Mouse (Mus musculus) hindlimb bud, embryonic 11.5 days (tissue): Measurements from ENCODE around the gene Clip3.

ENCODE experiments used
- DNase-seq: peaks from one replicate; pipeline ENCODE4 v3.0.0-alpha.2; 2012; ENCODE audit warnings: low read depth, low spot score; ENCODE audit errors: extremely low spot score

Clip3 gene

DNA sequence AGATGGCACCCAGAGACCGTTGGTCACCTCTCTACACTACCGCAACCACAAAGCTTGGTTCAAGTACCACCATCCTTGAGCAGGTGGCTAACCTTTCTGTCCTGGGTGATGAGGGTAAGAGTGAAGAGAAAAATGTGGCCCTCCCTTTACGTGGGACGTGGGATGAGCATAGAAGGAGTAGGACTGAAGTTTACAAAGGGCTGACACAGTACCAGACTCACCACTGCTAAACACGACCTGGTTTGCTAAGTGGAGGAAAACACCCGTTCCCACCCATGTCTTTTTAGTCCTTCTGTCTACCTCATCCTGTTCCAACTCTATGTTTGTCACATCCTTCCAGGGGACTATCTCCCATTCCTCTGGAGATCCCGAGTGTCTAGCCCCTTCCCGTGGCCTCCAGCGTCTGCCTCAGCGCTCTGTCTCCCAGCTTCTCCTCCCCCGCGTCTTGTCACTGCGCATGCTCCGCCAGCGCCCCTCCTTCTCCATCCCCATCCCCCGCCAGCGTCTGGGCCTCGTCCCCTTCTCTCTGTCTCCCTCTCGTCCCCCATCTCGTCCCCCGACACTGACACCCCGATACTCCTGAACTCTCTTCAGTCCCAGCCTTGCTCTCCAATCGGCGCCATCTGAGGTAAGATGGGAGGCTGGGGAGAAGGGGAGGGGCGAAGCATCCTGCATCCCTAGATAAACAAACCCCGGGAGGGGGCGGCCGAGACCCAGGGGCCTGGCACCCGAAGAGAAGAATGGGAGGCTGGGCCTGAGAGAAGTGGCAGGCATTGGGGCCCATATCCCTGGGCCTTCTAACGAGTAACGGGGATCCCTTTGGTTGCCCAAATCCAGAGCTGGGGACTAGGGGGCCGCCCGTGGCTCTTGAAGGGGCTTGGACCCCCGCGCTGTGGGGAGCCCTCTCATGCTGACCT lies at the start of gene Clip3:
TSS of gene Clip3 (plus strand) at position 514 of the 917 bp plus-strand sequence.
- peak; percentile 22 for DNase-seq

GRCm38 (mm10) chr7:30251956-30252954 lies 39.3 kb upstream of the Clip3 start:
- DNase-seq, result no peak

DNA sequence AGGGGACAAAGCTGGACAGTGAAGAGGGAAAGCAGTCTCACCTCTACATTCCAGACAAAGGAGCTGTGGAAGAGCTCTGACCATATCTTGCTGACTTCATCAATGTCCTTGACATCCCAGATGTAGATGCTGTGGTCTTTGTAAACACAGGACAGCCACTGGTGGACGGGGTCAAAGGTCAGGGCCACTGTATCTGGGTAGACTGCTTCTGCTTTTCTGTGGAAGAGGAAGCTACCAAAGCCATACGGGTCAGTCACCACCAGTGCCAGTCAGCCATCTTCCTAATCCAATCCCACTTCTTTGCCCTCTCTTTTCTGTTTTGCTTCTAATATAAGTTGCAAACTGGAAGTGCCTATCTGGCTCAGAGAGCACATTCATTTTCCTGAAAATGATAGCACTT lies 26.5 kb upstream of the Clip3 start:
- no peak for DNase-seq

GRCm38 (mm10) chr7:30265531-30265930 lies 26.0 kb upstream of the Clip3 start:
- DNase-seq, result no peak

DNA sequence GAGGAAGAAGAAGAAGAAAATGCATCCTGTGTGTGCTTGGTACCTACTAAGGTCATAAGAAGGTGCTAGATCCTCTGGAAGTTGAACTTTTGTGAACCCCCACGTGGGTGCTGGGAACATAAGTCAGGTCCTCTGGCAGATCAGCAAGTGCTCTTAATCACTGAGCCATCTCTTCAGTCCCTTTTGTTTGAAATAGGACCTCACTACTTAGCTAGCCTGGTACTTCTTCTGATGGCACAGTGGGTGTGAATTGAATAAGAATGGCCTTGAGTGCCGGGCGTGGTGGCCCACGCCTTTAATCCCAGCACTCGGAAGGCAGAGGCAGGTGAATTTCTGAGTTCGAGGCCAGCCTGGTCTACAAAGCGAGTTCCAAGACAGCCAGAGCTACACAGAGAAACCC lies 25.6 kb upstream of the Clip3 start:
- DNase-seq, result no peak

GRCm38 (mm10) chr7:30266780-30267179 lies 24.7 kb upstream of the Clip3 start:
- no peak for DNase-seq

- no peak for DNase-seq
Observed at GRCm38 (mm10) chr7:30269641-30270040, 21.9 kb upstream of the Clip3 start.

DNA sequence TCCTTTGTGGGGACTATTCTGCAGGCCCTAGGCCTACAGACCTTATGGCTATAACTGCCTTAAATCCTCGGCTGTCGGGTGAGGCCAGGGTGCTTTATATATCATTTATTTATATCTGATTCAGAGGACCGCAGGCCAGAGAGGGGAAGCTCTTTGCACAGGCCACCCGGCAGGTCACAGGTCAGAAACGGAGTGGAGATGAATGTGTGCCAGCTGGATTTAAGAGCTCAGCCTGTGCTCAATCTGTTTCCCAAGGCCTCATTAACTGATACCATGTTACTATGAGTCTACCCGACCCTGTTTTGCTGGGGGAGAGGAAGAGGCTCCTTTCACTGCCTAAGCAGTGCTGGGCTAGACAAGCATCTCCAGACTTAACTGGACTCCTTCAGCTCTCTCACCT lies 17.1 kb upstream of the Clip3 start:
- DNase-seq, result no peak

GRCm38 (mm10) chr7:30278911-30279310 lies 12.6 kb upstream of the Clip3 start:
- no peak for DNase-seq

- peak; percentile 46 for DNase-seq
Observed at GRCm38 (mm10) chr7:30279536-30279935, 12.0 kb upstream of the Clip3 start.

- DNase-seq, result peak; percentile 82
Observed at GRCm38 (mm10) chr7:30279951-30280669, 11.4 kb upstream of the Clip3 start, which contains the start of the genes Thap8 and Wdr62. Thap8 (plus strand) TSS chr7:30280094. Wdr62 (minus strand) TSS chr7:30280419.

DNA sequence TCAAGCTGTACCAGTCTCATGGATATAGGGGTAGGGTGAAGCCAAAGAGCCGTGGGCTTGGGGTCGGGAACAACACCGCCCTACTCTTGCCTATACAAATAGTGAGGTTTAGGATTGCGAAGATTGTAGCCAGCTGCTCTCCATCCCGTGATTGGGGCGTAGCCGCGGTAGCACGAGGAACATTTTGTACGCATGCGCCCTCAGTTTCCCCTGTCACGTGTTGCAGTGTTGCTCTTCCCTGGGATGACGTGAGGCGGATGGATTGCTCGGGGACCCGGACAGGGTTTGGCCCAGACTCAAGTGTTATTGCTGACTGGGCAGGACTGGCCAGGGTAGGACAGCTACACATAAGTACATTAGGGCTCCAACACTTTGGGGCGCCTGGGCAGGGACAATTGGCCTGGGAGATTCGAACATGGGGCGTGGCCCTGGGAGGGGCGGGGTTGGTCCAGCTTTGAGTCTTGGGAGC lies 10.8 kb upstream of the Clip3 start:
- peak; percentile 62 for DNase-seq

DNA sequence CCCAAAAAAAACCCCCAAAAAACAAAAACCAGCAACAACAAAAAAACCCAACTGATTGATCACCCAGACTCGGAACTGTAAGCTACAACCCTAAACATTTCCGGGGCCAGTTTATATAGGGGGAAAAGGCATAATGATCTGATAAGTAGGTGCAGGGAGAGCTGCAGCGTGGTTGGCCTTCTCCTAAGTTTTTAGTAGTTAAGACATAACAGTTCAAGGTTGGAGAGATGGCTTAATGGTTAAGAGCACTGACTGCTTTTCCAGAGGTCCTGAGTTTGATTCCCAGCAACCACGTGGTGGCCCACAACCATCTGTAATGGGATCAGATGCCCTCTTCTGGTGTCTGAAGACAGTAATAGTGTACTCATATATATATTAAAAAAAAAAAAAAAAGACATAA lies 10.0 kb upstream of the Clip3 start:
- DNase-seq, result no peak

DNA sequence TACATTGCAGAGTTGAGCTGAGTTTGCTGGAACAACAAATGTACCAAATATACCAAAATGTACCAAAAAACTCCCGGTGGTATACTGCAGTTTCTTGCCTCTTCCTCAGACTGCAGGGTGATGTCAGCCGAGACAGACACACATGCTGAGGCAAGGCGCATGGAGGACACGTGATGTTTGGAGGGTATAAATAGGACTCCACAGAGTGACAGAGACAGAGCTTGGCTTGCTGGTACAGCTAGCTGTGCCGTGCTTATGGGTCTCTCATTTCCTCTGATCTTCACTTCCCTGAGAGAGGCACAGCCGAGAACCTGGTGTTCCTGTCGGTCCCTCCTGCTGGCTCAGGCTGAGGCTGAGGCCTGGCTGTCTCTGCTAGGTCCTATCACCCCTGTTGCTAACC lies 8.8 kb upstream of the Clip3 start:
- DNase-seq, result no peak

DNA sequence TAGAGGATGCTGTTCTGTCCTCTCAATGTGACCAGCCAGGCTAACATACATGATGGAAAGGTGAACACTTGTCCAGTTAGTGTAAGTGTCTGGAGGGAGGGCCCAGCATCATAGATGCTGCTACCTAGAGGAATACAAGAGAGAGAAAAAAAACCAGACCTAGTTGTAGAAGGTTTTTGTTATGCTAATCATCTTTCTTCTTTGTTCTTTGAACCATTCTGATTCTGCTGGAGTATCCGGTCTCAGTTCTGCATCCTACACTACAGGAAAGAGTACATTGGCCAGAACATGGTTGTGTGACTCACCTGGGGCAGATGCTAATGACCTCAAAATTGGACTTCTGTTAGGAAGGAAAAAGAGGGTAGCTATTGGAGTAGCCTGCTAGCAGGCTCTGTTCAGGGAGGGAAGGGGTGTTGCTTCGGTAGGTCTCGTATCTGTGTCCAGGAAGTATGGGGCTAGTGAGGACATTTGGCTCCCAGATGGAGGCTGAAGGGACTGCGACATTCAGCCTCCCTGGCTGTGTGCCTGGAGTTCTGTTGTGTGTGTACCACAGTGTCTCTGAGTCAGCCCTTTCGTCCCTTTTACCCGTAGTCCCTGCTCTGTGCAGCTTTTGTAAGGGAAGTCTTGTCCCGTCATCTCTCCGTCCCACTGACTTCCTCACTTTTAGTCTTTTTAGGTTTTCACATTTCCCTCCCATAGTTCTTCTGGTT lies 4.7 kb upstream of the Clip3 start:
- no peak for DNase-seq

GRCm38 (mm10) chr7:30288046-30288445 lies 3.5 kb upstream of the Clip3 start:
- no peak for DNase-seq

DNA sequence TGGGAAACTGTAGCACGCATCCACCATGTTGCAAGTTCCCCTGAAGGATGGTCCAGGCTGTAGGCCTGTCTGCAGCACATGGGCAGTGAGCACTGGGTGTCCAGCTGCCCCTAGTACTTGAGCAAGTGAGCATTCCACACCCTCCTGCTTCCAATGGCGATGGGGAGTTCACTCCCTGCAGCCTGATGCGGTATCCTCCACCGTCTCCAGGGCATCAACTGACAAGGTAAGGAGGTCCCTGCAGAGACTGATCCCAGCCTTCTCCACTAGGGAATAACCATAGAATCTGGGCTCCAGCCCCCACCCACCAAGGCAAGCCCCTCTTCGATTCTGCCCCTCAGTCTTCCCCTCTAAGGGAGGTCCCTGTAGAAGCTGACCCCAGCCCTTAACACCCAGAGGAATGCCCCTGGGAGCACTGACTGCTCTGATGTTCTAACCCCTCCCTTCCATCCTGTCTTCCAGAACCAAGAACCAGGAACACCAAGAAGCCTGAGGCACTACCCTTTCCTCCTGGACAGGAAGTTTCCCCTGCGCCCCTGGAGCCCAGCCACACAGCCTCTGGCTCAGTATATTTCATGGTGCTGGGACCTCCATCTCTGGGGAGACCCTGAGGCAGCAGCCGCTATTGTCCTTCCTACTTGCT lies 2.3 kb upstream of the Clip3 start:
- no peak for DNase-seq

DNA sequence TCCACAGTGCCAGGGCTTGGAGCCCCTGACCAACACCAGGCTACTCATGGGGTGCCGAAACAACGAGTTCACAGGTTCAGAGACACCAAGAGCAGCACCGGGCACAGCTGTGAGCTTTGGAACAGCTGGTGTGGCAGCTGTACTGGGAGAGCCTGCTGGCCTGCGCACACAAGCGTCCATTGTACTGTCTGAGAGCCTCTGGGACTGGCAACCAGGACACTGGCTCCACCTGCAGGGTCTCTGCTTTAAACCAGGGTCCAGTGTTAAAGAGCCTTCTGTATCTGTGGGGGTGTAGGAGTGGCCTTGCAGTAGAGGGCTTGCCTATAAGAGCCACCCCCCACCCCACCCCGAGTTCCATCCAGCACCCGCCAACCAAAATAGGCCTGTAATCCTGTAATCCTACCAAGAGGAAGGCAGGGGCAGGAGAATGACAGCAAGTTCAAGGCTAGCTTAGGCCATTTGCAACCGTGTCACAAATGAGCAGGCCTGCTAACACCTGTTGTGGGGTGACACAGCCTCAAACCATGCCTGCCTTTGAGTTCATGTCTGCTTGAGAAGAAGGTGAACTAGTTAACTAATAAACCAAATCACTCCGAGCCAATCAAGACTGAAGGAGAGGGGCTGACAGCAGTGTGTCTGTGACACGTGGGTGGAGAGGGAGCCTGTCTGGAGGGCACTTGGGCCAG lies 1.7 kb upstream of the Clip3 start:
- DNase-seq, result no peak

DNA sequence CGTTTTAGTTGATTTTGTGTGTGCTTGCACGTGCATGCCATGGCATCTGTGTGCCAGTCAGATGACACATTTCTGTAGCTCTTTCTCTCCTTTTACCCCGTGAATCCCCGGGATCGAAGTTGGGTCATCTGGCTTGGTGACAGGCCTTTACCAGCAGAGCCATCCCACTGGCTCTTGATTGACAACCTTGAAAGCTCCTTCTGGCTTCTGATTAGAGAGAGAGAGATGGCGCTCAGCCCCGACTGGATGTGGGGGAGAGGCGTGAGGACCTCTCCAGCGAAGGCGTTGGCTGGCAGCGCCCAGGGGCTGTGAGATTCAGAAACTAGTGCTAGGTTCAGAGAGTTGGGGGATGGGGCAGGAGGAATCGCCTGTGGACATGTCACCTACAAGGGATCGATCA lies 2.3 kb downstream of the Clip3 start:
- no peak for DNase-seq
